Mouse (Mus musculus): ENCODE measurements around the gene Olfr763.

DNA sequence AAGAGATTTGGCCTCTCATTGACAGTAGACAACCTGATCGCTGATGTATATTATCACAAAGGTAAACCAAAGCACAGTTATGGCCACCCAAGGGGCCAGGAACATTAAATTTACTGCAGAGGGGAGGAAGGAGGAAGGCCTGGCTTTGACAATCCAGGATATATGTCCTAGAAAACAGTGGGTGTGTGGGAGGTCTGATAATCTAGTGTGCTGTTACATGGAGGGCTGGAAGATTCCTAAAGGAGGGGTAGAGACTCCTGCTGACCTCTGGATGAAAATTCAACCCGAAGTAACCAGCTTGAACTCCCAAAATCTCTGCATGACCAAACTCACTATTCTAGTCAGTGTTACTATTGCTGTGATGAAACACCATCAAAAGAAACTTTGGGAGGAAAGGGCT is 17.8 kb downstream of the Olfr763 start:
- TF ChIP-seq CTCF (IDR thresholded peaks at IDR 0.05; ENCODE audit: low read depth, low read length), result no peak
- no peak for TF ChIP-seq POLR2A (IDR thresholded peaks at IDR 0.05; ENCODE audit: insufficient read depth, low read length)
- no peak for TF ChIP-seq EP300 (IDR thresholded peaks at IDR 0.05; ENCODE audit: insufficient read depth, low read depth, low read length)

Data from ES-Bruce4 (cell line).